Mouse (Mus musculus): ENCODE data around the gene Rcvrn.

- TF ChIP-seq CTCF (IDR thresholded peaks at IDR 0.05; ENCODE audit: control insufficient read depth, insufficient read depth, low read length), result no peak
- TF ChIP-seq POLR2A (IDR thresholded peaks at IDR 0.05; ENCODE audit: borderline replicate concordance, control insufficient read depth, low read depth, low read length), result no peak
Observed at GRCm38 (mm10) chr11:67738345-67738744, 43.2 kb downstream of the Rcvrn start.
